Mouse (Mus musculus): ENCODE results near the gene Zfp385b.
"Not testable (repeated sequence)": the region's sequence is repeated elsewhere in the genome, so short reads cannot be mapped to it uniquely, and the experiment has no call there.

Zfp385b gene

DNA sequence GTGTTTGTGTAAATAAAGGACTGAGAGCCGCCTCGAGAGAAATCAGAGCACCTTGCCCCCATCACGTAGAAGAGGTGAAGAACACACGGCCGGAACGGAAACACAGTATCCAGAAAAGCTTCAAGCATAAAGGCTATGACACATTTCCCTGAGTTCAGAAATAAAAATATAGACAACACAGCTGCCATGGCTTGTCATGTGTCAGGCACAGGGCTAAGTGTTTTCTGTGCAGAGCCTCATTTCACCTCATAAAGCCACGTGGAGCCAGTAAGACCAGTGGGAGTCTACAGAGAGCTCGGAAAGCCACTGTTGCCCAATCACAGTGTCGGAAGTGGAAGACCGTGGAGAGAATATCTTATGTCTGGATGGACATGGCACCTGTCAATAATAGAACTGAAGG lies 358.0 kb downstream of the Zfp385b start:
- no peak for DNase-seq (ENCODE audit: extremely low spot score, low spot score)

GRCm38 (mm10) chr2:77460011-77460410 lies 359.4 kb downstream of the Zfp385b start:
- DNase-seq (ENCODE audit: extremely low spot score, low spot score): no peak

DNA sequence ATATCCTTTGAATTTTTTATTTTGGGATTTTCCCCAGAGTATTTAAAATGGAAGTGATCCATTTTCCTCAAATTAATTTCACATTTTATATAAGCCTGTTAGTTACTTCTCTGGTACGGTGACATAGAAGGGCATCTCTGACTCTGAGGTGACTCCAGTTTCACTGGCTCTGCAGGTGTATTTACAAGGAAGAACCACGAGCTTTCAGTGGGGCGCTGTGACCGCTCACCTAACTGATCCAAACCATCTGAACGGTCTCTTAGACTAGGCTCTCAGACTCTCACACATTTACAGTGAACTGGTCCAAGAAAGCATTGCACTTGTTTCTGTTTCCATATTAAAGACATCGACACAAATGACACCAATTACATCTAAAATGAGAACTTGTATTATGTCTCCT lies 361.0 kb downstream of the Zfp385b start:
- no peak for DNase-seq (ENCODE audit: extremely low spot score, low spot score)

- no peak for DNase-seq (ENCODE audit: extremely low spot score, low spot score)
Measured at GRCm38 (mm10) chr2:77457120-77457519, 362.3 kb downstream of the Zfp385b start.

- DNase-seq (ENCODE audit: extremely low spot score, low spot score): peak; percentile 41
Measured at GRCm38 (mm10) chr2:77456602-77457001, 362.8 kb downstream of the Zfp385b start.

GRCm38 (mm10) chr2:77454341-77454937 lies 365.0 kb downstream of the Zfp385b start:
- DNase-seq (ENCODE audit: extremely low spot score, low spot score): no peak

- DNase-seq (ENCODE audit: extremely low spot score, low spot score): no peak
Measured at GRCm38 (mm10) chr2:77453786-77454185, 365.7 kb downstream of the Zfp385b start.

DNA sequence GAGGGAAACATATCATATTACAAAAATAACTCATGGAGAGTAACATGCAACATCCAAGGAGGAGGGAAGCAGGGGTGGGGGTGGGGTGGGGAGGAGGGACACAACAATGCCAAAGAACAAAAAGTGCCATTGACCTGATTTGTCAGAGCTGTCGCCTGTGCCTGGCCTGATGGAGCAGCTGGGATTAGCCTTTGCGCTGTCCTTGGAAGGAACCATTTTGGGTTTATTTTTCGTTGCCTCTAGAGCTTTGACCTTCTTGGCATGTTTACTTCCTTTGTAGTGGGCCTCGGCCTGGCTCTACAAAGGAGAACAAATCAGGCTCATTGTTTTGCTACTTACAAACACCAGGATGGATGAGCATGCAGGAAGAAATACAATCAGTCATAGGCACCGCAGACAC lies 369.4 kb downstream of the Zfp385b start:
- DNase-seq (ENCODE audit: extremely low spot score, low spot score): not testable (repeated sequence)

DNA sequence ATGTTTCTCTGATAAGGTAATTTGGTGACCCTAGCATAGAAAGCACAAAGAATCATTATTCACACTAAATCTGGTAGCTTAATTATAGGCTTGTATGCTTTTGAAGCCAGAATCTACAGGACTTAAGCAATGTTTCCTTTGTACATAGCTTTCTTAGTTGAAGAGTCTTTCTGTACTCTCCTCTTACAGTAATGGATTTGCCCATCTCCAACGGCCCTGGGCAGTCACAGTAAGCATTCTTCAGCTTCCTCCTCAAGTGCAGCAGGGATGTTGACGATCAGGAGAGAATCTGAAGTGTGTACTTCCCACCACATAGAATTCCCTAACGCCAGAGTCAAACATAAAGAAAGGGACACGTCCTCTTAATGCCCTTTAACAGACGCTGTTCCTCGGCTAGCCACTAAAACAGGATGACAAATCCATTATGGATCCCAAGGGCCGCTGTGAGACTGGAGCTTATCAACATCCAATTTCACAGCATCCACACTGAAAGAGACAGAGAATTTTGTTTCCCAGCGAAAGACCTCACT lies 370.4 kb downstream of the Zfp385b start:
- no peak for DNase-seq (ENCODE audit: extremely low spot score, low spot score)

- DNase-seq (ENCODE audit: extremely low spot score, low spot score): no peak
Measured at GRCm38 (mm10) chr2:77444282-77444681, 375.2 kb downstream of the Zfp385b start.

GRCm38 (mm10) chr2:77440591-77440990 lies 378.8 kb downstream of the Zfp385b start:
- no peak for DNase-seq (ENCODE audit: extremely low spot score, low spot score)

GRCm38 (mm10) chr2:77436241-77436759 lies 383.1 kb downstream of the Zfp385b start:
- no peak for DNase-seq (ENCODE audit: extremely low spot score, low spot score)

DNA sequence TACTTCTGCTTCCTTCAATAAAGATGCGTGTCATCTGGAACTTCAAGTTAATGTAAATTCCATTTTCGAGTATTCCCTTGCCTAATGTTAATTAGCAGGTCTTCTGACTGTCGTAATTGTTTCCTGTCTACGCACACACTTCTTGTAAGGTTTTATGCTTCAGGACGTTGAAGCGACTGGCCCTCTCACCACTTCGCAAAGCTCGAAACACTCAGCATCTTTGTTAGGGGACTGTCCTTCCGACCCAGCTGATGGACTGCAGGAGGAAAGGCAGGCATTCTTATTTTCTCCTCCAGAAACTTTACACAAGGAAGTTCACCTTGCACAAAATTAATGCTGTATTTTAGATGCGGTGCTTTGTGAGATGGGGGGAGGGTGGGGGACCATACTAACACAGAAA lies 400.0 kb downstream of the Zfp385b start:
- DNase-seq (ENCODE audit: extremely low spot score, low spot score): no peak

DNA sequence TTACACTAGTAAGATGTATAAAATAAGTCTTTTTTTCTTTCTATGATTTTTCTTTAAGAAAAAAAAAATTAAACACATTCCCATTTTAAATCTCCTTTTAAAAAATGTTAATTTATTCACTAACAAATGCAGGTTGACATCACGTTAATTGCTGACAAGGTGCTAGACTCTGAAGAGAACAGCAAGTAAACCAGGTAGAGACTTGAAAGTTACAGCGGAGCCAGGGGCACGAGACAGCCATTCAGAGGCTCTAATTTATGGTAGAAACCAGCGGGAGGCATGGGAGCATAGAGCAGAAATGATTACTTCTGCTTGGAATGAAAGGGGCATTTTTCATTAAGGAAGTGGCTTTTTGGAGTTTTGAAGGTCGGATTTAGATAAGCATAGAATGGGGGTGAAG lies 401.4 kb downstream of the Zfp385b start:
- DNase-seq (ENCODE audit: extremely low spot score, low spot score): no peak

DNA sequence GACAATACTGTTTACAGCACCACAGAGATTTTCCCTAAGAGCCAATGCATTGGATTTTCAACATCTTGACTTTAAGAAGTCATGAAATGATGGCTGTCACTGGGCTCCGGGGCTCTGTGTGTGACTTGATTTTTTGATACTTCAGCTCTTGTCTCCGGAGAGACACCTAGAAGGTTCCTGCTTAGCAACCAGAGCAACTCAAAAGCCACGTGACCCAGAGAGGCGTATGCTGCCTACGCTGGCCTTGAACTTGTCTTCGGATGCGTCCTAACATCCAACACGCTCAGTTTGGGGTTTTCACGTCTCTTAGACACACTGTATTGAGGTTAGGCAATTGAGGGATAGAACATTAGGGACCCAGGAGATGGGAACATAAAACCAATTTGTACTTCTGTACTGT lies 407.3 kb downstream of the Zfp385b start:
- DNase-seq (ENCODE audit: extremely low spot score, low spot score): no peak

DNA sequence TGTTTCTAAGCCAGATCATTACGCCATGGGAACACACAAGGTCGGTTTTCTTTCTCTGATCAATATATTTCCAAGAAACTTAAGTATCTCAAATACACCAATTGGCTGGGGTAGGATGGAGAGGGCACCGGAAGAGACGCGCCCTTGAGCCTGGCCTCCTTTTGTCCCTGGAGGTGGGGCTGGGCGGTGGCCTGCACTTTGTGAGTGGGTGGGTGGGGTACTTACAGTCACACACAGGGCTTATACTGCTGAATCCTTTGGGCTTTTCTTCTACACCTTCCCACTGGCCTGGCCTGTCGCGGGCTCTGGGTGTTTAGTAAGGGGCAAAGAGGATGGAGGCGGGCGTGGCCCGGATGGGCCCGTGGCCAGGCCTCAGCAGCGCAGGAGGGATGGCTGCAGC lies 407.8 kb downstream of the Zfp385b start:
- DNase-seq (ENCODE audit: extremely low spot score, low spot score): no peak

GRCm38 (mm10) chr2:77409521-77410135 lies 409.8 kb downstream of the Zfp385b start:
- DNase-seq (ENCODE audit: extremely low spot score, low spot score): no peak

- DNase-seq (ENCODE audit: extremely low spot score, low spot score): no peak
Measured at GRCm38 (mm10) chr2:77408972-77409371, 410.5 kb downstream of the Zfp385b start.

GRCm38 (mm10) chr2:77402329-77402728 lies 417.1 kb downstream of the Zfp385b start:
- DNase-seq (ENCODE audit: extremely low spot score, low spot score): no peak

- peak; percentile 33 for DNase-seq (ENCODE audit: extremely low spot score, low spot score)
Measured at GRCm38 (mm10) chr2:77401438-77402235, 417.8 kb downstream of the Zfp385b start.

GRCm38 (mm10) chr2:77393881-77394280 lies 425.6 kb downstream of the Zfp385b start:
- DNase-seq (ENCODE audit: extremely low spot score, low spot score): no peak

DNA sequence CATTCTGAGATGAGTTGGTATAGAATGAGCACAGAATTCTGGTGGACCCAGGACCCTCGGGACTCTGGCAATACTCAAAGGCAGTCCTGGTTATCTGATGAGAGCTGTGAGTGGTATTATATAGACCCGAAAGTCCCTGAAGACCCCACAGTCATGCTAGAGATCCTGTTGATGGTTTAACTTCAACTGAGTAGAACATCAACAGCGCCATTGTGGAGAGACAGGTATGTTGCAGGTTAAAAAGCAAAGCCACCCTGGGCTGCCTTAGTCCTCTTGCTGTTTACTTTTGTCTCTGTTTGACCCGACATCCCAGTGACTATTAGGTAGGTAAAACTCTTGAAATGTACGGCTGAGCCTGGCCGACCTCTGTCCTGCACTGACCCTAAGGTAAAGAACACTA lies 431.3 kb downstream of the Zfp385b start:
- DNase-seq (ENCODE audit: extremely low spot score, low spot score): no peak
